Mouse (Mus musculus) limb, embryonic 11.5 days (tissue): ENCODE data around the gene Senp1. TPM values are rescaled to one million over a fixed set of nuclear protein-coding genes. Genes with fewer than 3 reads are reported as not detected.
A peak's percentile ranks its signal among the peaks of the same experiment; 100 is the strongest.

ENCODE experiments used
- ATAC-seq: fragments of 200-750 bp; cut with Nextera tagmentation; 2 replicates; pipeline ENCODE4 v1.8.0; 2017; ENCODE audit warnings: low read depth; ENCODE audit not compliant: insufficient number of reproducible peaks, low FRiP score, low TSS enrichment
- DNase-seq: peaks from one replicate; pipeline ENCODE4 v3.0.0-alpha.2; 2015; ENCODE audit warnings: low spot score
- H3K27ac ChIP-seq: fragments of 300-500 bp; sonication (generic); replicated peaks from 2 replicates; pipeline ENCODE4 v1.5.1; 2014; ENCODE audit warnings: low read depth, mild to moderate bottlenecking, low read length
- H3K27me3 ChIP-seq: fragments of 300-500 bp; sonication (generic); 2 replicates; pipeline ENCODE4 v1.6.1; 2014; ENCODE audit warnings: mild to moderate bottlenecking, low read length, mixed read lengths; ENCODE audit not compliant: control insufficient read depth, insufficient read depth
- H3K36me3 ChIP-seq: fragments of 300-500 bp; sonication (generic); 2 replicates; pipeline ENCODE4 v1.6.1; 2014; ENCODE audit warnings: mild to moderate bottlenecking, low read length, moderate library complexity, mixed read lengths; ENCODE audit not compliant: control insufficient read depth, insufficient read depth
- H3K4me1 ChIP-seq: fragments of 300-500 bp; sonication (generic); 2 replicates; pipeline ENCODE4 v1.6.1; 2014; ENCODE audit warnings: low read length, mixed read lengths; ENCODE audit not compliant: control insufficient read depth, insufficient read depth
- H3K4me2 ChIP-seq: fragments of 300-500 bp; sonication (generic); 2 replicates; pipeline ENCODE4 v1.6.1; 2014; ENCODE audit warnings: low read depth, mild to moderate bottlenecking, moderate library complexity; ENCODE audit not compliant: severe bottlenecking
- H3K4me3 ChIP-seq: fragments of 300-500 bp; sonication (generic); 2 replicates; pipeline ENCODE4 v1.5.1; 2014; ENCODE audit warnings: low read depth, low read length
- H3K9ac ChIP-seq: fragments of 300-500 bp; sonication (generic); 2 replicates; pipeline ENCODE4 v1.6.1; 2014; ENCODE audit warnings: mild to moderate bottlenecking, low read length
- H3K9me3 ChIP-seq: fragments of 300-500 bp; sonication (generic); 2 replicates; pipeline ENCODE4 v1.6.1; 2016; ENCODE audit warnings: low read length; ENCODE audit not compliant: control insufficient read depth
- WGBS: fragments of 180-500 bp; shearing (Covaris S2); extraction: QIAGEN DNeasy Blood & Tissue Kit; methylation state at CpG from one replicate; pipeline ENCODE4 v1.1.7; 2014; 5-methylcytosine and 5-hydroxymethylcytosine counted together
- polyA plus RNA-seq: library from polyadenylated mRNA; unstranded; fragments of >200 nt; fragmentation: Nextera tagmentation; extraction: Ambion mirVana; gene quantifications from 2 replicates; pipeline ENCODE4 v1.2.1, GENCODE M21; 2014

Senp1 gene
- polyA plus RNA-seq, 1 experiment from 2014 or later, result 50.9 TPM

GRCm38 (mm10) chr15:98035076-98035755 is 58.3 kb downstream of the Senp1 start:
- Histone ChIP-seq H3K27me3 (no peaks in the 10 kb centered on the region), H3K4me1 (peaks cover 4% of the 10 kb centered on the region; the same call in 1 of the 2 replicates), H3K27ac (no peak overlapping the region), H3K4me2 (no peak overlapping the region), H3K9ac (no peak overlapping the region), H3K9me3 (no peaks in the 10 kb centered on the region), H3K36me3 (no peaks in the 10 kb centered on the region), H3K4me3 (no peak overlapping the region)
- no peak for DNase-seq
- WGBS, result 10% methylated on average over 3 of the region's 3 CpGs
- ATAC-seq, result no peak

- H3K27ac ChIP-seq, result peak overlapping the region; percentile 77
Measured at GRCm38 (mm10) chr15:98033233-98033748, 60.3 kb downstream of the Senp1 start.

GRCm38 (mm10) chr15:98029798-98030197 is 63.7 kb downstream of the Senp1 start:
- no peak overlapping the region for H3K4me2 ChIP-seq
- peaks cover 41% of the 10 kb centered on the region for H3K4me1 ChIP-seq
- 83% methylated on average over 6 of the region's 6 CpGs for whole genome bisulfite sequencing
- no peak for DNase-seq
- H3K27ac ChIP-seq, result no peak overlapping the region
- H3K9ac ChIP-seq, result no peak overlapping the region
- no peaks in the 10 kb centered on the region for H3K27me3 ChIP-seq
- no peaks in the 10 kb centered on the region for H3K9me3 ChIP-seq
- H3K4me3 ChIP-seq, result no peak overlapping the region
- ATAC-seq, result no peak
- no peaks in the 10 kb centered on the region for H3K36me3 ChIP-seq

More at GRCm38 (mm10) chr15:98033233-98033748, 60.3 kb downstream of the Senp1 start:
- H3K4me1 ChIP-seq, result peaks cover 10% of the 10 kb centered on the region
- H3K36me3 ChIP-seq, result no peaks in the 10 kb centered on the region
- no peak overlapping the region for H3K9ac ChIP-seq
- H3K4me3 ChIP-seq, result no peak overlapping the region
- 83% methylated on average over 9 of the region's 9 CpGs for WGBS
- H3K9me3 ChIP-seq, result no peaks in the 10 kb centered on the region
- H3K4me2 ChIP-seq, result no peak overlapping the region
- no peaks in the 10 kb centered on the region for H3K27me3 ChIP-seq
- ATAC-seq, result peak; percentile 66; the same call in 1 of the 2 replicates
- no peak for DNase-seq

- H3K9me3 ChIP-seq, result no peaks in the 10 kb centered on the region
- 34% methylated on average over 12 of the region's 12 CpGs for WGBS
- H3K4me3 ChIP-seq, result no peak overlapping the region
- peaks cover 41% of the 10 kb centered on the region for H3K4me1 ChIP-seq
- ATAC-seq (peak; percentile 86), DNase-seq (peak; percentile 39)
- no peaks in the 10 kb centered on the region for H3K36me3 ChIP-seq
- H3K9ac ChIP-seq, result peak overlapping the region; percentile 1; the same call in 1 of the 2 replicates
- 0 out of 2 replicates have a peak overlapping the region, but pooled peaks have one; percentile 13 for H3K4me2 ChIP-seq
- peak overlapping the region; percentile 89 for H3K27ac ChIP-seq
- no peaks in the 10 kb centered on the region for H3K27me3 ChIP-seq
Measured at GRCm38 (mm10) chr15:98026967-98027904, 66.3 kb downstream of the Senp1 start.

GRCm38 (mm10) chr15:98025611-98026010 is 67.9 kb downstream of the Senp1 start:
- H3K27me3 ChIP-seq, result no peaks in the 10 kb centered on the region
- no peak overlapping the region for H3K4me3 ChIP-seq
- no peak overlapping the region for H3K9ac ChIP-seq
- 38% methylated on average over 4 of the region's 4 CpGs for WGBS
- no peaks in the 10 kb centered on the region for H3K36me3 ChIP-seq
- H3K4me2 ChIP-seq, result no peak overlapping the region
- no peak for DNase-seq
- peak overlapping the region; percentile 56; the same call in 1 of the 2 replicates for H3K27ac ChIP-seq
- ATAC-seq, result no peak
- H3K4me1 ChIP-seq, result peaks cover 40% of the 10 kb centered on the region
- no peaks in the 10 kb centered on the region for H3K9me3 ChIP-seq

GRCm38 (mm10) chr15:98023137-98023536 is 70.4 kb downstream of the Senp1 start:
- Histone ChIP-seq H3K4me2 (no peak overlapping the region), H3K36me3 (no peaks in the 10 kb centered on the region), H3K27ac (no peak overlapping the region), H3K4me3 (no peak overlapping the region), H3K27me3 (no peaks in the 10 kb centered on the region), H3K4me1 (peaks cover 32% of the 10 kb centered on the region), H3K9me3 (no peaks in the 10 kb centered on the region), H3K9ac (no peak overlapping the region)
- 33% methylated on average over 3 of the region's 3 CpGs for WGBS
- DNase-seq, result no peak
- ATAC-seq, result no peak

- WGBS, result 10% methylated on average over 2 of the region's 2 CpGs
Measured at GRCm38 (mm10) chr15:98021886-98022285, 71.7 kb downstream of the Senp1 start.

GRCm38 (mm10) chr15:98019047-98019446 is 74.5 kb downstream of the Senp1 start:
- Histone ChIP-seq H3K9ac (no peak overlapping the region), H3K36me3 (no peaks in the 10 kb centered on the region), H3K27ac (no peak overlapping the region), H3K27me3 (no peaks in the 10 kb centered on the region), H3K4me3 (no peak overlapping the region), H3K4me2 (no peak overlapping the region), H3K4me1 (peaks cover 3% of the 10 kb centered on the region), H3K9me3 (no peaks in the 10 kb centered on the region)
- no peak for ATAC-seq
- 70% methylated on average over 3 of the region's 3 CpGs for WGBS
- DNase-seq, result no peak

More at GRCm38 (mm10) chr15:98021886-98022285, 71.7 kb downstream of the Senp1 start:
- Histone ChIP-seq H3K4me1 (peaks cover 20% of the 10 kb centered on the region), H3K27ac (no peak overlapping the region), H3K9ac (no peak overlapping the region; the same call in 1 of the 2 replicates), H3K36me3 (no peaks in the 10 kb centered on the region), H3K4me3 (no peak overlapping the region), H3K9me3 (no peaks in the 10 kb centered on the region), H3K4me2 (no peak overlapping the region), H3K27me3 (no peaks in the 10 kb centered on the region)
- DNase-seq (no peak), ATAC-seq (no peak)
